Mouse (Mus musculus) ES-E14 (cell line): ENCODE results near the gene Shank3.

Source experiments
- CHD2 ChIP-seq: IDR thresholded peaks from 2 replicates; pipeline ENCODE4 v1.6.1; 2014; ENCODE audit warnings: mild to moderate bottlenecking, low read depth, low read length, inconsistent platforms
- HCFC1 ChIP-seq: IDR thresholded peaks from 2 replicates; pipeline ENCODE4 v1.6.1; 2012; ENCODE audit warnings: low read length, inconsistent platforms, borderline replicate concordance; ENCODE audit not compliant: insufficient read depth
- MAFK ChIP-seq: IDR thresholded peaks from 2 replicates; pipeline ENCODE4 v1.6.1; 2014; ENCODE audit warnings: mild to moderate bottlenecking, low read depth, low read length, inconsistent platforms; ENCODE audit not compliant: insufficient read depth
- ZNF384 ChIP-seq: IDR thresholded peaks from 2 replicates; pipeline ENCODE4 v1.6.1; 2012; ENCODE audit warnings: low read depth, low read length, inconsistent platforms

GRCm38 (mm10) chr15:89473921-89474320, 25.5 kb upstream of the Shank3 start:
- TF ChIP-seq CHD2: no peak
- TF ChIP-seq MAFK: no peak
- no peak for TF ChIP-seq ZNF384
- no peak for TF ChIP-seq HCFC1
